Mouse (Mus musculus) forebrain, embryonic 14.5 days (tissue): ENCODE results near the gene Capn5. TPM values are rescaled to one million over a fixed set of nuclear protein-coding genes. Genes with fewer than 3 reads are reported as not detected.

Source experiments
- ATAC-seq: fragments of 200-750 bp; cut with Nextera tagmentation; 2 replicates; pipeline ENCODE4 v1.8.0; 2017; ENCODE audit warnings: mild to moderate bottlenecking, moderate library complexity
- DNase-seq: peaks from one replicate; pipeline ENCODE4 v3.0.0-alpha.2; 2015; ENCODE audit warnings: low spot score
- H3K27ac ChIP-seq: fragments of 300-500 bp; sonication (generic); 2 replicates; pipeline ENCODE4 v1.5.1; 2014; ENCODE audit warnings: low read depth, mild to moderate bottlenecking, control low read depth, low read length, moderate library complexity
- H3K27me3 ChIP-seq: fragments of 300-500 bp; sonication (generic); replicated peaks from 2 replicates; pipeline ENCODE4 v1.6.1; 2014; ENCODE audit warnings: low read length, control low read depth, mixed read lengths; ENCODE audit not compliant: control insufficient read depth, insufficient read depth
- H3K36me3 ChIP-seq: fragments of 300-500 bp; sonication (generic); 2 replicates; pipeline ENCODE4 v1.6.1; 2014; ENCODE audit warnings: low read length, control low read depth; ENCODE audit not compliant: control insufficient read depth, insufficient read depth
- H3K4me1 ChIP-seq: fragments of 300-500 bp; sonication (generic); 2 replicates; pipeline ENCODE4 v1.6.1; 2014; ENCODE audit warnings: antibody characterized with exemption, low read length, control low read depth; ENCODE audit not compliant: control insufficient read depth, insufficient read depth
- H3K4me2 ChIP-seq: fragments of 300-500 bp; sonication (generic); 2 replicates; pipeline ENCODE4 v1.6.1; 2014; ENCODE audit warnings: mild to moderate bottlenecking, control low read depth, low read length
- H3K4me3 ChIP-seq: fragments of 300-500 bp; sonication (generic); 2 replicates; pipeline ENCODE4 v1.5.1; 2014; ENCODE audit warnings: low read depth, low read length, control low read depth
- H3K9ac ChIP-seq: fragments of 300-500 bp; sonication (generic); 2 replicates; pipeline ENCODE4 v1.6.1; 2014; ENCODE audit warnings: mild to moderate bottlenecking, low read length, control low read depth, moderate library complexity
- H3K9me3 ChIP-seq: fragments of 300-500 bp; sonication (generic); replicated peaks from 2 replicates; pipeline ENCODE4 v1.6.1; 2016; ENCODE audit warnings: low read length, control low read depth, mixed read lengths; ENCODE audit not compliant: control insufficient read depth
- WGBS: fragments of 180-500 bp; shearing (Covaris S2); extraction: QIAGEN DNeasy Blood & Tissue Kit; methylation state at CpG from one replicate; pipeline ENCODE4 v1.1.7; 2014; 5-methylcytosine and 5-hydroxymethylcytosine counted together
- polyA plus RNA-seq: library from polyadenylated mRNA; unstranded; fragments of >200 nt; fragmentation: Nextera tagmentation; extraction: Ambion mirVana; gene quantifications from 2 replicates; pipeline ENCODE4 v1.2.1, GENCODE M21; 2014

Gene Capn5
- 6.1 and 8.2 TPM in 2 replicates for polyA plus RNA-seq

DNA sequence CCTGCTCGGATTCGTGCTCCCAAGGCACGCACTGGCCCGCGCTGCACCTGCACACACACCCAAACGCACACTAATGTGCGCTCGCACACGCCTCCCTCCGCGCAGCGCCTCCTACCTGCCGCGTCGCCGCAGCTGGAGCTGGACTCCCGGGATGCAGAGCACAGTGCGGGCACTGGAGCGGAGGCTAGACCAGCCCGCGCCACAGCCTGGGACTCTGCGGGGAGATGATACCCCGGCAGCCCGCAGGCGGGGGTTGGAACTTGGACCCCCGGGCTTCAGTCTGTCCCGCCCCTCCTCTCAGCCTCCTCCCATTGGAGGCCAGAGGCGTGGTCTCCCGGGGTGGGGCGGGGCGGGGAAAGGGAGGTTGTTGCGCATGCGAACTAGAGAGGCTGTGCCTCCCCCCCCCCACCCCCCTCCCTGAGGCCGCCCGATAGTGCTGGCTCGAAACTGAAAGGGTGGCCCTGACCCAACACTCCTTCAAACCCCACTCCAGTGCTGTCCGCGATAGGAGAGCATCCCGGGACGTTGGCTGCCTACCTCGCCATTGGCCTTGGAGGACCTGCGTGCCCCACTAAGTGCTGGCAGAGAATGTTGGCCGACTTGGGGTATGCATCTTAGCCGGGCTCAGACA, at the start of gene Capn5:
Gene Capn5 (minus strand): TSS at position 346 of the 631 bp plus-strand sequence.
- peaks cover 4% of the 10 kb centered on the region; the same call in 1 of the 2 replicates for H3K27me3 ChIP-seq
- ATAC-seq (peak; percentile 89), DNase-seq (peak; percentile 82)
- peak within 1 kb of the TSS; percentile 75 for H3K9ac ChIP-seq
- no peaks in the 10 kb centered on the region for H3K9me3 ChIP-seq
- H3K4me1 ChIP-seq: peaks cover 6% of the 10 kb centered on the region
- H3K4me2 ChIP-seq: peak within 1 kb of the TSS; percentile 72
- no peak within 1 kb of the TSS for H3K27ac ChIP-seq
- 2% methylated on average over 41 of the region's 44 CpGs for WGBS
- peak within 1 kb of the TSS; percentile 68 for H3K4me3 ChIP-seq
- H3K36me3 ChIP-seq: no peaks in the 10 kb centered on the region

DNA sequence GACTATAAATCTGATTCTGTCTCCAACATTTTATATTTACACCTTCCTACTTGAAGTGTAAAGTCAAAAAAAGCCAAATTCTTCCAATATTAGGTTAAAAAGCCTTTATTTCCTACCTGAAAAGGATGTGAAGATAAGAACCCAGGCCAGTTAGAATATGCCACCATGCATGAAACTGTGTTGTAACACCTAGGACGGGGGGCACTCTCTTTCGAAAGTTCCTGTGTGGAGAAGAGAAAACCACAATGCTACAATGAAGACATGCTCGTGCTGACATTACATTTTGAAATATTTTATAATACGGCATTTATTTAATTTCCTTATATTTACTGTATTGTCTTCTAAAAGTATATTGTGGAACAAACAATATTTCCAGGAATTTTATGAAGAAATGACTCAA, 45.7 kb upstream of the Capn5 start:
- Histone ChIP-seq H3K36me3 (no peaks in the 10 kb centered on the region), H3K27ac (no peak overlapping the region), H3K4me2 (no peak overlapping the region), H3K9me3 (no peaks in the 10 kb centered on the region), H3K4me1 (no peaks in the 10 kb centered on the region), H3K4me3 (no peak overlapping the region), H3K27me3 (no peaks in the 10 kb centered on the region), H3K9ac (no peak overlapping the region)
- 96% methylated on average over 4 of the region's 4 CpGs for WGBS
- ATAC-seq: no peak
- DNase-seq: no peak

DNA sequence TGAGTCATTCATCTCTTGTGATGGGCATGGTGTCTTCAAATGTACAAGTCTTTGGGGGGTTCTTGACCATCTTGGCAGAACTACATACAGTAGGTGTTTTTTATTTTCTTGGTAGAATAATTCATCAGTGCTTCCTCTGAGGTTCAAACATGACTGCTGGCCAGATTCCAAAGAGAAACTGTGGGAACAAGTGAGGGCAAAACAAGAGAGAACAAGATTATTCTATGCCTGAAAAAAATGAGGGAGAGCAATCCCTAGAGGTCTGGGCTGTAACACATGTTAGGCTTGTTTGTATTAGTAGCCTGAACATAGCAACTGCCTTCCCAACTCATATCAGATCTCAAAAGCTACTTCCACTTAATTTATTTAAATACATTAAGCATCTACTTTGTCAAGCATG, 38.6 kb upstream of the Capn5 start:
- no peak for ATAC-seq
- no peaks in the 10 kb centered on the region for H3K27me3 ChIP-seq
- no peak overlapping the region for H3K9ac ChIP-seq
- no peaks in the 10 kb centered on the region for H3K4me1 ChIP-seq
- no peak overlapping the region for H3K27ac ChIP-seq
- no peak overlapping the region for H3K4me3 ChIP-seq
- peak; percentile 58 for DNase-seq
- H3K9me3 ChIP-seq: no peaks in the 10 kb centered on the region
- no peaks in the 10 kb centered on the region for H3K36me3 ChIP-seq
- no peak overlapping the region for H3K4me2 ChIP-seq

DNA sequence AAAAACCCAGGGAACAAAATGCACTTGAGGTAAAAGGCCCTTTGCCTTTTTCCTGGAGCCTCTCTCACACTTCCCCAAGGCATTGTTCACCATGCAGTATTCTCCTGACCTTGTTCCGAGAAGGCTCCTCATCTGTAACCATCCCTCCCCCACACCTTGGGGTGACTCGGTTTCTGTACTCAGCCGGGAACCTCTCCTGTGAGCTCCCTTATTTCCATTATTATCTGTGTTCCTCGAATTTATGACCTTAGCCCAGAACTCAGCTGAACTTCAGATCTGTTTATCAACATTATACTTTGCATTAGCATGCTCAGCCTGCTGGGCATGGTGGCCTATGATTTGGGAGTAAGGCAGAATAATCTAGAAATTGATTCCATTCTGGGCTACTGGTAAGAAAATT, 24.9 kb upstream of the Capn5 start:
- Histone ChIP-seq H3K9ac (no peak overlapping the region), H3K4me2 (no peak overlapping the region), H3K27ac (no peak overlapping the region), H3K36me3 (no peaks in the 10 kb centered on the region), H3K9me3 (no peaks in the 10 kb centered on the region), H3K4me3 (no peak overlapping the region), H3K4me1 (no peaks in the 10 kb centered on the region), H3K27me3 (no peaks in the 10 kb centered on the region)
- ATAC-seq (no peak), DNase-seq (no peak)
- WGBS: 78% methylated on average over 4 of the region's 4 CpGs

DNA sequence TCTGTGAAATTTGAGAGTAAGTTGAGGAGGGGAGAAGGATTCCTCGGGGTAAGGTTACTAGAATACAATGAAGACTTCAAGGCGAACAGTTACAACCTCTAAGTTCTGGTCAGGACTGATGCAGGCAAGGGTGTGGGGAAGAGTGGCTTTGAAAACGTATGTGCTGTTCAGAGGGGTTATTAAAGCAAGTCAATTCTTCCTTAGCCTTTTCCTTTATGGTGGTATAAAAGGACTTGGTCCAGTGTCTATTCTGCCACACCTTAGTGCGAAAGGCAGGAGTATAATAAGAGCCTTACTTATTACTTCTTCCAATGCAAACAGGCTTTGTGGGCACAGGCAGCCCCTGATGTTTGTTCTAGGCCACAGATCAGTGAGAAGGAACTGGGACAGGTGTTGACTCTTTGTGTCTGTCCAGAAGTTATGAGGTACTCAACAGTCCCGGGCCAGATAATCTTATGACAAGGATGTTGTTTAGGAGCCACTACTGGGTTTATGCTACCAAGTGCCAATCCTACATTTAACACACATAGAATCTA, 23.5 kb upstream of the Capn5 start:
- Histone ChIP-seq H3K4me3 (no peak overlapping the region), H3K36me3 (no peaks in the 10 kb centered on the region), H3K4me2 (no peak overlapping the region), H3K9me3 (no peaks in the 10 kb centered on the region), H3K27me3 (no peaks in the 10 kb centered on the region), H3K27ac (no peak overlapping the region), H3K4me1 (no peaks in the 10 kb centered on the region), H3K9ac (no peak overlapping the region)
- 85% methylated on average over 5 of the region's 5 CpGs for WGBS
- ATAC-seq (no peak), DNase-seq (no peak)

DNA sequence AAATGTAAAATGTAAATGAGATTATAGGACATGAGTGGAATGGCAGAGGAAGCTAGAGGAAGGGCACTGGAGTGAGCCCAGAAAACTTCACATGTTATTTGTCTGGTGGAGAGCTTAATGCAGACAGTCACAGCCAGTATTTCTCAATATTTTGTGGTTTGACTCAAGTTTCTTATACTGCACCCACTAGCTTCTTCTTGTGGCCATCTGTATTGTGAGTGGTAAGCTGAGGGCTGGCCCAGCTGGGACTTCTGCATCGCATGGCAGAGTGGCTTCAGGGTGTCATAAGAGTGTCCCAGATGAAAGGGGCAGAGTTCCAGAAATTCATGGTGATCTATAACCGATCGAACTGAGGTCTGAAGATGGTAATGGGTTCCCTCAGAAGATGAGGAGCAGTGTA, 22.3 kb upstream of the Capn5 start:
- H3K9me3 ChIP-seq: no peaks in the 10 kb centered on the region
- H3K4me3 ChIP-seq: no peak overlapping the region
- H3K36me3 ChIP-seq: no peaks in the 10 kb centered on the region
- H3K4me1 ChIP-seq: no peaks in the 10 kb centered on the region
- H3K27ac ChIP-seq: no peak overlapping the region
- no peak overlapping the region for H3K9ac ChIP-seq
- 97% methylated on average over 3 of the region's 3 CpGs for WGBS
- DNase-seq (no peak), ATAC-seq (no peak)
- H3K4me2 ChIP-seq: no peak overlapping the region
- peaks cover 9% of the 10 kb centered on the region for H3K27me3 ChIP-seq

DNA sequence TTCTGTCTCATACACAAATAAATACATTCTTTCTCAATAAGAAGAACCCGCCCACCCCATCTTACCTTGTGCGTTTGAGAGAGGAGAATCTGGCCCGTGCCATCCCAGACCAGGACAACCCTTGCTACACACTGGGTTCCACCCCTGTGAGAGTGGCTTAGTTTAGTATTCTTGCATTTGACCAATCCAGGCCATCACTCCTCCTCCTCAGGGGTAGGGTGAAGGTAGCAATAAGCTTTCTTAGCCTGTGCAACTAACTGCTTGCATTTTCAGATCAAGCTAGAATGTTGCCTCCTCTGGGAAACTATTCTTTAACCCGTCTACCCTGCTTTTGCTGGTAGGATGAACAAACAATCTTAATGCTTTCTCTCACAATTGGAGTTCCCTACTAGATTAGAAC, 21.3 kb upstream of the Capn5 start, which contains the start of gene B3gnt6:
Gene B3gnt6 (minus strand): TSS at position 101 of the 400 bp plus-strand sequence.
- 90% methylated on average over 4 of the region's 4 CpGs for WGBS
- Histone ChIP-seq H3K27ac (no peak within 1 kb of the TSS), H3K9ac (no peak within 1 kb of the TSS), H3K27me3 (peaks cover 15% of the 10 kb centered on the region), H3K4me3 (no peak within 1 kb of the TSS), H3K4me2 (no peak within 1 kb of the TSS), H3K36me3 (no peaks in the 10 kb centered on the region), H3K9me3 (no peaks in the 10 kb centered on the region), H3K4me1 (no peaks in the 10 kb centered on the region)
- ATAC-seq: no peak
- DNase-seq: no peak

DNA sequence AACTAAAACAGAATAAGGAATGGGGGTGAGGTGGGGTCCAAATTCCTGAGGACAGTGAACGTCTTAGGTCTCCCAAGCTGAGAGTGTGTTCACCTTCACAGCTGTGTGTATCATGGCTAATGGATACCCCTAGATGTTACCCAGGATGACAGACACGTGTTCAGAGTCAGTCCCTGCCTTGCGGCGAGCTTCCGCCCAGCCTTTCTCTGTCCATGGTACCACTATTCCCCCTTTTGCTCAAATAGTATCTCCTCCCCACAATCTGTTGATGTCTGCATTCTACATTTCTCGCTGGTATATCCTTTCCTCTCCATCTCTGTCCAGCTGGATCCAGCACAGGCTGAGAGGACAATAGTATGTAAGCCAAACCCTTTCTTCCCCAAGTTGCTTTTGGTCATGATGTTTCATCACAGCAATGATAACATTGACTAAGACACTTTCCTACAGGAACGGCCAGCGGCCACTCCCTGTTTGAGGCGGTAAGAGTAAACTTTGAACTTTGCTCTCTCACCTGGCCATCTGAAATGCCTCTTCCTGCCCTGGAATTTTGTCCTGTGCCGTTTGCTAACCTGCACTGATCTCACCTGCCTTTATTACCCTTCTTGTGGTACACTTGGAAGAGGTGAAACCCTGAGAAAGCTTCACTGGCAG, 17.2 kb upstream of the Capn5 start:
- WGBS: 53% methylated on average over 10 of the region's 10 CpGs
- no peak overlapping the region for H3K9ac ChIP-seq
- DNase-seq (no peak), ATAC-seq (no peak)
- H3K9me3 ChIP-seq: no peaks in the 10 kb centered on the region
- H3K4me3 ChIP-seq: no peak overlapping the region
- H3K27ac ChIP-seq: no peak overlapping the region
- H3K4me2 ChIP-seq: no peak overlapping the region
- H3K4me1 ChIP-seq: 0 out of 2 replicates have a peak, but pooled peaks cover 7% of the 10 kb centered on the region
- peaks cover 44% of the 10 kb centered on the region for H3K27me3 ChIP-seq
- H3K36me3 ChIP-seq: no peaks in the 10 kb centered on the region
